Mouse (Mus musculus): ENCODE data around the gene Zfp983.
"Not testable (repeated sequence)": the region's sequence is repeated elsewhere in the genome, so short reads cannot be mapped to it uniquely, and the experiment has no call there.

DNA sequence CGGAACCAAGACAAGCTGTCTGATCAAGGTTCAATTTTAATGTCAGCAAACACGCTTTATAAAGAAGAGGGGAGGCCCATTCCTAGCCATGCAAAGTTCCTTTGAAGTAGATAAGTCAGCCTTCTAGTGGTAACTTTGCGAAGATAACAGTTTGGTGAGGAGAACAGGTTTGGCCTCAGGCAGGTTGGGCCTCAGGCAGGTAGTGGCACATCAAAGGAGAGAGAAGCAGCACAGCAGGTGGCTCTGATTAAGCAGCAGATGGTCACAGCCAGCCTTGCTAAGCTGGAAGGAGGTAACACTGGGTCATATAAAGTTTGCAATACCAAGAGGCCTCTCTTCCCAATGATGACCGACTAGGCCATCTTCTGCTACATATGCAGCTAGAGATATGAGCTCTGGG, 14.7 kb upstream of the Zfp983 start:
- not testable (repeated sequence) for TF ChIP-seq CTCF (IDR thresholded peaks at IDR 0.05; ENCODE audit: low read depth, low read length); TAL1 (conservative IDR thresholded peaks at IDR 0.05; ENCODE audit: low read depth, low read length)

Data from G1E (cell line).